Mouse (Mus musculus) limb, embryonic 13.5 days (tissue): ENCODE measurements around the gene Gm49027. TPM values are rescaled to one million over a fixed set of nuclear protein-coding genes. Genes with fewer than 3 reads are reported as not detected.

Source experiments
- ATAC-seq: fragments of 200-750 bp; cut with Nextera tagmentation; 2 replicates; pipeline ENCODE4 v1.8.0; 2017; ENCODE audit warnings: low read depth, moderate number of reproducible peaks, moderate TSS enrichment; ENCODE audit not compliant: low FRiP score
- H3K27ac ChIP-seq: fragments of 300-500 bp; sonication (generic); 2 replicates; pipeline ENCODE4 v1.5.1; 2015; ENCODE audit warnings: inconsistent platforms, mild to moderate bottlenecking, moderate library complexity
- H3K27me3 ChIP-seq: fragments of 300-500 bp; sonication (generic); 2 replicates; pipeline ENCODE4 v1.6.1; 2015; ENCODE audit warnings: mild to moderate bottlenecking, inconsistent platforms
- H3K36me3 ChIP-seq: fragments of 300-500 bp; sonication (generic); 2 replicates; pipeline ENCODE4 v1.6.1; 2015; ENCODE audit warnings: inconsistent platforms, mild to moderate bottlenecking, moderate library complexity
- H3K4me1 ChIP-seq: fragments of 300-500 bp; sonication (generic); 2 replicates; pipeline ENCODE4 v1.6.1; 2015; ENCODE audit warnings: inconsistent platforms
- H3K4me2 ChIP-seq: fragments of 300-500 bp; sonication (generic); replicated peaks from 2 replicates; pipeline ENCODE4 v1.6.1; 2015; ENCODE audit warnings: inconsistent platforms, mild to moderate bottlenecking, moderate library complexity
- H3K4me3 ChIP-seq: fragments of 300-500 bp; sonication (generic); 2 replicates; pipeline ENCODE4 v1.5.1; 2015; ENCODE audit warnings: moderate library complexity, mild to moderate bottlenecking, inconsistent platforms
- H3K9ac ChIP-seq: fragments of 300-500 bp; sonication (generic); 2 replicates; pipeline ENCODE4 v1.6.1; 2015; ENCODE audit warnings: mild to moderate bottlenecking, inconsistent platforms
- H3K9me3 ChIP-seq: fragments of 300-500 bp; sonication (generic); 2 replicates; pipeline ENCODE4 v1.6.1; 2016; ENCODE audit warnings: inconsistent platforms
- WGBS: fragments of 180-500 bp; shearing (Covaris S2); methylation state at CpG from one replicate; pipeline ENCODE4 v1.1.7; 2015; 5-methylcytosine and 5-hydroxymethylcytosine counted together
- microRNA-seq: library from miRNA; unstranded; fragments of <30 nt; microRNA quantifications from one replicate; pipeline ENCODE4, GENCODE M21; 2016
- polyA plus RNA-seq: library from polyadenylated mRNA; unstranded; fragments of >200 nt; fragmentation: Nextera tagmentation; extraction: Ambion mirVana; gene quantifications from 2 replicates; pipeline ENCODE4 v1.2.1, GENCODE M21; 2015

The Gm49027 gene
- polyA plus RNA-seq, 1 experiment from 2014 or later: not detected

- WGBS: 30% methylated on average over 9 of the region's 9 CpGs
- no peak overlapping the region for H3K27ac ChIP-seq
Measured at GRCm38 (mm10) chr5:123489935-123490334, 35.4 kb downstream of the Gm49027 start.

GRCm38 (mm10) chr5:123489112-123489785, 36.0 kb downstream of the Gm49027 start, which contains the start of the genes Lrrc43 and Il31:
Gene Lrrc43, plus strand, starts transcription at chr5:123489305.
Gene Il31, minus strand, starts transcription at chr5:123489489.
- WGBS: 10% methylated on average over 21 of the region's 25 CpGs
- no peak for ATAC-seq
- Histone ChIP-seq H3K36me3 (no peaks in the 10 kb centered on the region), H3K27ac (no peak within 1 kb of the TSS), H3K9ac (0 out of 2 replicates have a peak within 1 kb of the TSS, but pooled peaks have one; percentile 31), H3K9me3 (no peaks in the 10 kb centered on the region), H3K4me2 (peak within 1 kb of the TSS; percentile 55), H3K4me1 (peaks cover 12% of the 10 kb centered on the region; the same call in 1 of the 2 replicates), H3K27me3 (no peaks in the 10 kb centered on the region), H3K4me3 (0 out of 2 replicates have a peak within 1 kb of the TSS, but pooled peaks have one; percentile 2)

More at GRCm38 (mm10) chr5:123489935-123490334, 35.4 kb downstream of the Gm49027 start:
- Histone ChIP-seq H3K9me3 (no peaks in the 10 kb centered on the region), H3K27me3 (no peaks in the 10 kb centered on the region), H3K9ac (no peak overlapping the region), H3K4me1 (peaks cover 12% of the 10 kb centered on the region; the same call in 1 of the 2 replicates), H3K4me2 (no peak overlapping the region), H3K36me3 (no peaks in the 10 kb centered on the region), H3K4me3 (no peak overlapping the region)
- no peak for ATAC-seq

- Histone ChIP-seq H3K4me1 (peaks cover 12% of the 10 kb centered on the region; the same call in 1 of the 2 replicates), H3K4me2 (no peak overlapping the region), H3K36me3 (no peaks in the 10 kb centered on the region), H3K9ac (no peak overlapping the region), H3K27me3 (no peaks in the 10 kb centered on the region), H3K9me3 (no peaks in the 10 kb centered on the region), H3K4me3 (no peak overlapping the region), H3K27ac (no peak overlapping the region)
- 85% methylated on average over 11 of the region's 11 CpGs for WGBS
- ATAC-seq: no peak
Measured at GRCm38 (mm10) chr5:123487659-123488395, 37.5 kb downstream of the Gm49027 start.

GRCm38 (mm10) chr5:123473817-123474216, 51.5 kb downstream of the Gm49027 start:
- H3K9ac ChIP-seq: no peak overlapping the region
- 83% methylated on average over 5 of the region's 5 CpGs for whole genome bisulfite sequencing
- no peak for ATAC-seq

GRCm38 (mm10) chr5:123470784-123471400, 54.4 kb downstream of the Gm49027 start:
- Histone ChIP-seq H3K4me2 (peak overlapping the region; percentile 50), H3K9me3 (no peaks in the 10 kb centered on the region), H3K4me1 (peaks cover 5% of the 10 kb centered on the region; the same call in 1 of the 2 replicates), H3K9ac (peak overlapping the region; percentile 13; the same call in 1 of the 2 replicates), H3K27me3 (no peaks in the 10 kb centered on the region), H3K27ac (no peak overlapping the region), H3K4me3 (no peak overlapping the region), H3K36me3 (no peaks in the 10 kb centered on the region)
- ATAC-seq: no peak
- 25% methylated on average over 10 of the region's 10 CpGs for WGBS

More at GRCm38 (mm10) chr5:123473817-123474216, 51.5 kb downstream of the Gm49027 start:
- Histone ChIP-seq H3K4me1 (peaks cover 5% of the 10 kb centered on the region; the same call in 1 of the 2 replicates), H3K36me3 (no peaks in the 10 kb centered on the region), H3K9me3 (no peaks in the 10 kb centered on the region), H3K27ac (no peak overlapping the region), H3K4me2 (no peak overlapping the region), H3K27me3 (no peaks in the 10 kb centered on the region), H3K4me3 (no peak overlapping the region)

- Histone ChIP-seq H3K27ac (no peak overlapping the region), H3K9me3 (no peaks in the 10 kb centered on the region), H3K4me3 (no peak overlapping the region), H3K4me1 (no peaks in the 10 kb centered on the region), H3K27me3 (no peaks in the 10 kb centered on the region), H3K4me2 (no peak overlapping the region), H3K9ac (no peak overlapping the region), H3K36me3 (no peaks in the 10 kb centered on the region)
- ATAC-seq: no peak
- 83% methylated on average over 1 of the region's 1 CpGs for WGBS
Measured at GRCm38 (mm10) chr5:123464638-123465037, 60.6 kb downstream of the Gm49027 start.

Small RNAs within 50 kb of the gene (microRNA-seq; reads per million reads assigned to microRNA genes)
- gene Mir7647: 2.3 reads per million, percentile 6 among the genes with 10 or more reads in this experiment

Other genes starting within 250 kb of the Gm49027 start
- gene Bcl7a, start 181.7 kb downstream of the Gm49027 start, polyA plus RNA-seq: 31.2 and 33.1 TPM in 2 replicates
- 13.9 and 15.1 TPM in 2 replicates for gene Mlxip, start 130.7 kb downstream of the Gm49027 start, polyA plus RNA-seq
- not detected in 2 replicates for gene Lrrc43, start 36.2 kb downstream of the Gm49027 start, polyA plus RNA-seq
- not detected in 2 replicates for gene Il31, start 36.0 kb downstream of the Gm49027 start, polyA plus RNA-seq
- 0.50 and 1.4 TPM in 2 replicates for gene B3gnt4, start 15.0 kb downstream of the Gm49027 start, polyA plus RNA-seq
- 115 and 118 TPM in 2 replicates for gene Diablo, start 1.3 kb downstream of the Gm49027 start, polyA plus RNA-seq
- gene Vps33a, start 47.5 kb upstream of the Gm49027 start, polyA plus RNA-seq: 27.3 and 27.4 TPM in 2 replicates
- gene Clip1, start 159.1 kb upstream of the Gm49027 start, polyA plus RNA-seq: 45.1 and 49.0 TPM in 2 replicates
- gene Zcchc8, start 195.6 kb upstream of the Gm49027 start, polyA plus RNA-seq: 89.6 and 93.4 TPM in 2 replicates
- gene Rsrc2, start 223.9 kb upstream of the Gm49027 start, polyA plus RNA-seq: 149 and 160 TPM in 2 replicates
- gene Kntc1, start 224.2 kb upstream of the Gm49027 start, polyA plus RNA-seq: 32.0 and 34.4 TPM in 2 replicates